Comparison of ENCODE assay signal across 10 mouse cellular contexts in genomic region chr14:31663376-31664099, GRCm38 (mm10). TPM values are rescaled to one million over a fixed set of nuclear protein-coding genes. Genes with fewer than 3 reads are reported as not detected.
DNase-seq lines count a peak whose midpoint lies in the region; ATAC-seq and TF ChIP-seq lines count a peak whose summit lies in the region.
"Had no signal": no experiment of that assay in that cellular context is flagged by ENCODE, and none has a peak within 500 bp of the region (broad histone marks: within the 10 kb centered on the region; RNA-seq: fewer than 3 reads in every experiment).

No protein-coding gene starts in this region.

- TF ChIP-seq POLR2A in testis, adult 2 months (IDR thresholded peaks at IDR 0.05; ENCODE audit: control insufficient read depth, low read depth, low read length), result no peak
- no peak for TF ChIP-seq POLR2A in limb, embryonic 14.5 days (IDR thresholded peaks at IDR 0.05; ENCODE audit: borderline replicate concordance, extremely low read depth, insufficient read depth, insufficient read length)

- no peaks in the 10 kb centered on the region for H3K36me3 ChIP-seq in testis, adult 2 months (ENCODE audit: control insufficient read depth, insufficient read depth, low read length)
- H3K36me3 ChIP-seq in limb, embryonic 14.5 days (ENCODE audit: control insufficient read depth, insufficient read depth, low read length), result peaks cover 11% of the 10 kb centered on the region
- H3K36me3 ChIP-seq in stomach, postnatal 0 days (ENCODE audit: control insufficient read depth, insufficient read depth, low read length), result no peaks in the 10 kb centered on the region

- peak overlapping the region; percentile 100 for H3K27ac ChIP-seq in gastrocnemius, adult 2 months
- H3K27ac ChIP-seq in testis, adult 2 months (ENCODE audit: control insufficient read depth, insufficient read depth, low read depth, low read length), result peak overlapping the region; percentile 78
- peak overlapping the region; percentile 99 for H3K27ac ChIP-seq in limb, embryonic 14.5 days (replicated peaks; ENCODE audit: low read depth, low read length)
- H3K27ac ChIP-seq in stomach, postnatal 0 days (replicated peaks), result peak overlapping the region; percentile 99

- ATAC-seq in limb, embryonic 14.5 days (ENCODE audit: low FRiP score, low read depth), result no peak
- ATAC-seq in stomach, postnatal 0 days (ENCODE audit: low FRiP score, low TSS enrichment), result no peak
- ATAC-seq in monocyte, adult 5-6 weeks (replicated peaks; ENCODE audit: insufficient number of reproducible peaks, low FRiP score, low TSS enrichment, poor library complexity, severe bottlenecking), result no peak

- no peak for DNase-seq in gastrocnemius, adult 2 months
- no peak for DNase-seq in gastrocnemius, postnatal 10 days
- DNase-seq in testis, postnatal 10 days (ENCODE audit: low spot score), result no peak
- DNase-seq in limb, embryonic 14.5 days (ENCODE audit: low spot score), result no peak
- DNase-seq in stomach, postnatal 0 days (ENCODE audit: low spot score), result no peak
- DNase-seq in lung, postnatal 14 days, result no peak

- H3K9me3 ChIP-seq in limb, embryonic 14.5 days (ENCODE audit: control insufficient read depth, low read length), result no peaks in the 10 kb centered on the region
- H3K9me3 ChIP-seq in stomach, postnatal 0 days (ENCODE audit: control insufficient read depth, low read length), result no peaks in the 10 kb centered on the region
- H3K9me3 ChIP-seq: liver, embryonic 15.5 days had no signal

- intact Hi-C loops in gastrocnemius, adult 2 months (cut with DNase I), result no loop called here

- no peak for TF ChIP-seq CTCF in gastrocnemius, adult 2 months (IDR thresholded peaks at IDR 0.05)
- no peak for TF ChIP-seq CTCF in testis, adult 2 months (IDR thresholded peaks at IDR 0.05; ENCODE audit: control insufficient read depth, insufficient read depth, insufficient replicate concordance, low read depth, low read length)
- no peak for TF ChIP-seq CTCF in stomach, postnatal 0 days (IDR thresholded peaks at IDR 0.05; ENCODE audit: low read depth)

- H3K4me1 ChIP-seq in testis, adult 2 months (ENCODE audit: control insufficient read depth, insufficient read depth, low read length), result peaks cover 20% of the 10 kb centered on the region
- peaks cover 71% of the 10 kb centered on the region for H3K4me1 ChIP-seq in limb, embryonic 14.5 days (ENCODE audit: control insufficient read depth, insufficient read depth, low read length)
- peaks cover 25% of the 10 kb centered on the region for H3K4me1 ChIP-seq in stomach, postnatal 0 days (replicated peaks; ENCODE audit: control insufficient read depth, insufficient read depth)

- H3K4me2 ChIP-seq in limb, embryonic 14.5 days (replicated peaks; ENCODE audit: low read depth, low read length, severe bottlenecking), result no peak overlapping the region
- H3K4me2 ChIP-seq in stomach, postnatal 0 days (replicated peaks; ENCODE audit: low read depth), result no peak overlapping the region

- no peaks in the 10 kb centered on the region for H3K27me3 ChIP-seq in testis, adult 2 months (ENCODE audit: control insufficient read depth, insufficient read depth, low read length)
- H3K27me3 ChIP-seq in limb, embryonic 14.5 days (ENCODE audit: control insufficient read depth, insufficient read depth, low read length), result no peaks in the 10 kb centered on the region
- no peaks in the 10 kb centered on the region for H3K27me3 ChIP-seq in stomach, postnatal 0 days (ENCODE audit: control insufficient read depth, insufficient read depth, low read length)

- no peak for TF ChIP-seq EP300 in stomach, postnatal 0 days (optimal IDR thresholded peaks at IDR 0.05)

- H3K4me3 ChIP-seq in gastrocnemius, adult 2 months, result peak overlapping the region; percentile 66
- no peak overlapping the region for H3K4me3 ChIP-seq in testis, adult 2 months (ENCODE audit: control insufficient read depth, low read depth, low read length)
- no peak overlapping the region for H3K4me3 ChIP-seq in limb, embryonic 14.5 days (replicated peaks; ENCODE audit: low read length)
- no peak overlapping the region for H3K4me3 ChIP-seq in stomach, postnatal 0 days (ENCODE audit: low read depth, low read length)
- H3K4me3 ChIP-seq: liver, embryonic 15.5 days had no signal

- H3K9ac ChIP-seq in limb, embryonic 14.5 days (ENCODE audit: low read depth, low read length, severe bottlenecking), result no peak overlapping the region
- no peak overlapping the region for H3K9ac ChIP-seq in stomach, postnatal 0 days (ENCODE audit: low read length)
- H3K9ac ChIP-seq: liver, embryonic 15.5 days had no signal

- WGBS in limb, embryonic 14.5 days, result 71% methylated on average over 13 of the region's 13 CpGs
- 76% methylated on average over 13 of the region's 13 CpGs for WGBS in stomach, postnatal 0 days

RNA-seq across cellular contexts. Expression of gene Hacl1, which starts 22.5 kb away (rescaled TPM):
- 1 to 10 TPM; 4.9 to 5.7 TPM for total RNA-seq in gastrocnemius, adult 2 months (2021)
- 10 to 100 TPM; 10.9 to 12.3 TPM for total RNA-seq in gastrocnemius, postnatal 10 days (2021)
- 11.3 and 15.1 TPM in 2 replicates for polyA plus RNA-seq in testis, adult 2 months (2012; rRNA removed)
- 14.7 and 18.2 TPM in 2 replicates for polyA plus RNA-seq in limb, embryonic 14.5 days (2012; rRNA removed)
- polyA plus RNA-seq in limb, embryonic 14.5 days (2014; fragmentation: Nextera tagmentation; extraction: Ambion mirVana), result 16.5 and 16.6 TPM in 2 replicates
- 10.9 TPM in 2 replicates for polyA plus RNA-seq in stomach, postnatal 0 days (2015; fragmentation: Nextera tagmentation; extraction: Ambion mirVana)
- 10.1 to 31.8 TPM (median 11.9 TPM) in 3 replicates for total RNA-seq in monocyte, adult 5-6 weeks (2017)

RNA-seq across cellular contexts. Expression of gene Btd, which starts 22.7 kb away (rescaled TPM):
- 1 to 10 TPM; 3.8 to 5.8 TPM for total RNA-seq in gastrocnemius, adult 2 months (2021)
- 10 to 100 TPM; 11.0 to 11.1 TPM for total RNA-seq in gastrocnemius, postnatal 10 days (2021)
- 6.6 and 7.7 TPM in 2 replicates for polyA plus RNA-seq in testis, adult 2 months (2012; rRNA removed)
- polyA plus RNA-seq in limb, embryonic 14.5 days (2012; rRNA removed), result 52.0 and 70.2 TPM in 2 replicates
- polyA plus RNA-seq in limb, embryonic 14.5 days (2014; fragmentation: Nextera tagmentation; extraction: Ambion mirVana), result 34.7 and 35.8 TPM in 2 replicates
- polyA plus RNA-seq in stomach, postnatal 0 days (2015; fragmentation: Nextera tagmentation; extraction: Ambion mirVana), result 17.0 and 17.5 TPM in 2 replicates
- 2.1 to 9.9 TPM (median 9.9 TPM) in 3 replicates for total RNA-seq in monocyte, adult 5-6 weeks (2017)

RNA-seq across cellular contexts. Expression of gene Gm49387, which starts 22.9 kb away (rescaled TPM):
- total RNA-seq in gastrocnemius, adult 2 months (2021), result under 1 TPM; 0.70 to 0.84 TPM
- total RNA-seq in gastrocnemius, postnatal 10 days (2021), result under 1 TPM in 1 of 2 experiments, not detected in 1; 0.56 TPM
- 0.76 and 1.2 TPM in 2 replicates for polyA plus RNA-seq in testis, adult 2 months (2012; rRNA removed)
- polyA plus RNA-seq in limb, embryonic 14.5 days (2012; rRNA removed), result not detected in 2 replicates
- 3.0 TPM in 1 of 2 replicates, not detected in the other for polyA plus RNA-seq in limb, embryonic 14.5 days (2014; fragmentation: Nextera tagmentation; extraction: Ambion mirVana)
- 0.52 and 1.1 TPM in 2 replicates for polyA plus RNA-seq in stomach, postnatal 0 days (2015; fragmentation: Nextera tagmentation; extraction: Ambion mirVana)
- total RNA-seq in monocyte, adult 5-6 weeks (2017), result not detected in 3 replicates
- total RNA-seq: gastrocnemius, adult 8-10 months had no signal
